Mouse (Mus musculus) cortical plate, adult 2 months (tissue): Measurements from ENCODE around the gene Lsamp.

Experiments used
- CTCF ChIP-seq: fragments of 200-500 bp; IDR thresholded peaks from 2 replicates; pipeline ENCODE4 v1.5.1; 2011; ENCODE audit warnings: mild to moderate bottlenecking, control low read depth, low read length; ENCODE audit not compliant: insufficient read depth; ENCODE audit errors: extremely low read depth
- POLR2A ChIP-seq: fragments of 200-500 bp; IDR thresholded peaks from 2 replicates; pipeline ENCODE4 v1.6.1; 2011; ENCODE audit warnings: mild to moderate bottlenecking, low read length, control low read depth; ENCODE audit not compliant: insufficient read depth; ENCODE audit errors: extremely low read depth

- TF ChIP-seq POLR2A (no peak), CTCF (no peak)
Measured at GRCm38 (mm10) chr16:41551164-41551563, 1567.0 kb downstream of the Lsamp start.
